Mouse (Mus musculus) G1E (cell line): ENCODE results near the gene Klhdc9.

Experiments
- CTCF ChIP-seq: IDR thresholded peaks from 2 replicates; pipeline ENCODE4 v1.5.1; 2012; ENCODE audit warnings: low read depth, low read length, inconsistent platforms, mixed read lengths
- TAL1 ChIP-seq: conservative IDR thresholded peaks from 2 replicates; pipeline ENCODE4 v1.6.1; 2012; ENCODE audit warnings: low read depth, low read length, inconsistent platforms, mixed read lengths

DNA sequence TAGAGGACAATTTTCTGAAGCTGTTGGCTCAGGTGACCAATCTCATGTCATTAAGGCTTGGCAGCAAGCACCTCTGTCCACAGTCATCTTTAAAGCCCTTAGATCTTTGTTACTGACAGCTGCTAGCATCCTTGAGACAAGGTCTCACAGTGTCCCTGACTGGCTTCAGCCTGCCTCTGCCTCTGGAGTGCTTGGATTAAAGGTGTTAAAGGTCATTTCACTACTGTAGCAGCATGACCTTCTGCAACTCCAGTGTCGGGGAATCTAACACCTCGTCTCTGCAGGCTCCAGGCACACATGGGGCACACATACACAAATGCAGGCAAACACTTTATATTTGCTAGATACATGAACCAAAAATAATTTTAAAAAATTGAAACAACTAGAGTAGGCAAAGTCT lies 35.0 kb downstream of the Klhdc9 start:
- TF ChIP-seq CTCF (no peak), TAL1 (no peak)
